Mouse (Mus musculus) limb, embryonic 14.5 days (tissue): ENCODE results near the gene Dusp12. TPM values are rescaled to one million over a fixed set of nuclear protein-coding genes. Genes with fewer than 3 reads are reported as not detected.

Experiments used
- ATAC-seq: fragments of 200-750 bp; cut with Nextera tagmentation; 2 replicates; pipeline ENCODE4 v1.8.0; 2017; ENCODE audit warnings: low read depth, moderate number of reproducible peaks, moderate TSS enrichment; ENCODE audit not compliant: low FRiP score
- DNase-seq: peaks from one replicate; pipeline ENCODE4 v3.0.0-alpha.2; 2015; ENCODE audit warnings: low spot score
- H3K27ac ChIP-seq: fragments of 300-500 bp; sonication (generic); replicated peaks from 2 replicates; pipeline ENCODE4 v1.5.1; 2014; ENCODE audit warnings: low read depth, mild to moderate bottlenecking, low read length, moderate library complexity, mixed read lengths
- H3K27me3 ChIP-seq: fragments of 300-500 bp; sonication (generic); 2 replicates; pipeline ENCODE4 v1.6.1; 2014; ENCODE audit warnings: low read length, mixed read lengths; ENCODE audit not compliant: control insufficient read depth, insufficient read depth
- H3K36me3 ChIP-seq: fragments of 300-500 bp; sonication (generic); 2 replicates; pipeline ENCODE4 v1.6.1; 2014; ENCODE audit warnings: mild to moderate bottlenecking, low read length, moderate library complexity, mixed read lengths; ENCODE audit not compliant: control insufficient read depth, insufficient read depth
- H3K4me1 ChIP-seq: fragments of 300-500 bp; sonication (generic); 2 replicates; pipeline ENCODE4 v1.6.1; 2014; ENCODE audit warnings: antibody characterized with exemption, low read length, mixed read lengths; ENCODE audit not compliant: control insufficient read depth, insufficient read depth
- H3K4me2 ChIP-seq: fragments of 300-500 bp; sonication (generic); replicated peaks from 2 replicates; pipeline ENCODE4 v1.6.1; 2014; ENCODE audit warnings: low read depth, mild to moderate bottlenecking, low read length, moderate library complexity; ENCODE audit not compliant: severe bottlenecking
- H3K4me3 ChIP-seq: fragments of 300-500 bp; sonication (generic); replicated peaks from 2 replicates; pipeline ENCODE4 v1.5.1; 2014; ENCODE audit warnings: low read length
- H3K9ac ChIP-seq: fragments of 300-500 bp; sonication (generic); 2 replicates; pipeline ENCODE4 v1.6.1; 2014; ENCODE audit warnings: mild to moderate bottlenecking, low read depth, low read length, moderate library complexity; ENCODE audit not compliant: severe bottlenecking
- H3K9me3 ChIP-seq: fragments of 300-500 bp; sonication (generic); 2 replicates; pipeline ENCODE4 v1.6.1; 2016; ENCODE audit warnings: low read length; ENCODE audit not compliant: control insufficient read depth
- POLR2A ChIP-seq: fragments of 200-500 bp; IDR thresholded peaks from 2 replicates; pipeline ENCODE4 v1.8.0; 2012; ENCODE audit warnings: inconsistent platforms, mild to moderate bottlenecking, moderate library complexity, borderline replicate concordance; ENCODE audit not compliant: insufficient read depth, insufficient read length; ENCODE audit errors: extremely low read depth
- WGBS: fragments of 180-500 bp; shearing (Covaris S2); extraction: QIAGEN DNeasy Blood & Tissue Kit; methylation state at CpG from one replicate; pipeline ENCODE4 v1.1.7; 2014; 5-methylcytosine and 5-hydroxymethylcytosine counted together
- polyA plus RNA-seq, 2 experiments: library from polyadenylated mRNA; depleted of rRNA in 1 of 2; stranded (reverse) in 1 of 2; unstranded in 1 of 2; fragments of >200 nt; fragmentation: Nextera tagmentation in 1 of 2; extraction: Ambion mirVana in 1 of 2; gene quantifications; 2 replicates each; pipeline versions ENCODE4 v1.2.1 to v1.2.3; 2012 to 2014

Gene Dusp12
- polyA plus RNA-seq, 2 experiments, result 51.5 to 58.5 TPM

- Histone ChIP-seq H3K36me3 (peaks cover 9% of the 10 kb centered on the region), H3K27ac (no peak overlapping the region), H3K9ac (no peak overlapping the region), H3K4me1 (no peaks in the 10 kb centered on the region), H3K4me2 (no peak overlapping the region), H3K4me3 (no peak overlapping the region), H3K9me3 (no peaks in the 10 kb centered on the region), H3K27me3 (no peaks in the 10 kb centered on the region)
- no peak for ATAC-seq
- TF ChIP-seq POLR2A, result no peak
- no peak for DNase-seq
- WGBS, result 38% methylated on average over 10 of the region's 10 CpGs
Observed at GRCm38 (mm10) chr1:170845448-170846307, 39.7 kb downstream of the Dusp12 start.

- H3K9me3 ChIP-seq, result no peaks in the 10 kb centered on the region
- no peak overlapping the region for H3K4me2 ChIP-seq
- DNase-seq (peak; percentile 27), ATAC-seq (no peak)
- 58% methylated on average over 8 of the region's 8 CpGs for WGBS
- no peak overlapping the region for H3K9ac ChIP-seq
- no peaks in the 10 kb centered on the region for H3K4me1 ChIP-seq
- peaks cover 16% of the 10 kb centered on the region for H3K36me3 ChIP-seq
- no peak overlapping the region for H3K27ac ChIP-seq
- no peak for TF ChIP-seq POLR2A
- no peaks in the 10 kb centered on the region for H3K27me3 ChIP-seq
- H3K4me3 ChIP-seq, result no peak overlapping the region
Observed at GRCm38 (mm10) chr1:170844380-170844779, 41.0 kb downstream of the Dusp12 start.

GRCm38 (mm10) chr1:170839685-170840084 lies 45.7 kb downstream of the Dusp12 start:
- H3K4me1 ChIP-seq, result 0 out of 2 replicates have a peak, but pooled peaks cover 2% of the 10 kb centered on the region

GRCm38 (mm10) chr1:170834756-170835155 lies 50.6 kb downstream of the Dusp12 start:
- no peak overlapping the region for H3K4me3 ChIP-seq
- H3K9ac ChIP-seq, result no peak overlapping the region
- H3K4me2 ChIP-seq, result no peak overlapping the region
- 0 out of 2 replicates have a peak, but pooled peaks cover 2% of the 10 kb centered on the region for H3K4me1 ChIP-seq
- TF ChIP-seq POLR2A, result no peak
- H3K27ac ChIP-seq, result no peak overlapping the region
- ATAC-seq, result no peak
- WGBS, result 67% methylated on average over 9 of the region's 9 CpGs
- no peaks in the 10 kb centered on the region for H3K9me3 ChIP-seq
- H3K27me3 ChIP-seq, result no peaks in the 10 kb centered on the region
- peaks cover 15% of the 10 kb centered on the region; the same call in 1 of the 2 replicates for H3K36me3 ChIP-seq
- DNase-seq, result no peak

More at GRCm38 (mm10) chr1:170839685-170840084, 45.7 kb downstream of the Dusp12 start:
- no peaks in the 10 kb centered on the region for H3K27me3 ChIP-seq
- no peak overlapping the region for H3K4me3 ChIP-seq
- H3K9ac ChIP-seq, result no peak overlapping the region
- no peak overlapping the region for H3K27ac ChIP-seq
- TF ChIP-seq POLR2A, result no peak
- DNase-seq, result peak; percentile 67
- no peak for ATAC-seq
- peaks cover 16% of the 10 kb centered on the region for H3K36me3 ChIP-seq
- H3K9me3 ChIP-seq, result no peaks in the 10 kb centered on the region
- no peak overlapping the region for H3K4me2 ChIP-seq

- DNase-seq (no peak), ATAC-seq (no peak)
- WGBS, result 84% methylated on average over 1 of the region's 1 CpGs
- Histone ChIP-seq H3K4me1 (no peaks in the 10 kb centered on the region), H3K4me2 (no peak overlapping the region), H3K9me3 (no peaks in the 10 kb centered on the region), H3K9ac (no peak overlapping the region), H3K27me3 (no peaks in the 10 kb centered on the region), H3K4me3 (no peak overlapping the region), H3K36me3 (peaks cover 12% of the 10 kb centered on the region; the same call in 1 of the 2 replicates), H3K27ac (no peak overlapping the region)
- no peak for TF ChIP-seq POLR2A
Observed at GRCm38 (mm10) chr1:170829781-170830180, 55.6 kb downstream of the Dusp12 start.
